ENCODE assay signal across 8 mouse cellular contexts in genomic region chr7:24890281-24891216, GRCm38 (mm10). TPM values are rescaled to one million over a fixed set of nuclear protein-coding genes. Genes with fewer than 3 reads are reported as not detected.
DNase-seq lines count a peak whose midpoint lies in the region; ATAC-seq and TF ChIP-seq lines count a peak whose summit lies in the region.

No protein-coding gene starts in this region.

- peak; percentile 51 for ATAC-seq in midbrain, embryonic 12.5 days (ENCODE audit: low FRiP score, low read depth)

- peak; percentile 98; the same call in 1 of the 2 replicates for TF ChIP-seq CTCF in small intestine, adult 2 months (IDR thresholded peaks at IDR 0.05; ENCODE audit: extremely low read depth, insufficient read length, insufficient replicate concordance, low read depth, low read length)

- H3K4me1 ChIP-seq in midbrain, embryonic 12.5 days, result peaks cover 25% of the 10 kb centered on the region
- peaks cover 2% of the 10 kb centered on the region; the same call in 1 of the 2 replicates for H3K4me1 ChIP-seq in small intestine, adult 2 months (ENCODE audit: control insufficient read depth, insufficient read depth, insufficient read length, low read length)

- 28% methylated on average over 10 of the region's 10 CpGs for WGBS in midbrain, embryonic 12.5 days
- 24% methylated on average over 10 of the region's 10 CpGs for WGBS in small intestine, adult 2 months

- no peak overlapping the region for H3K4me3 ChIP-seq in midbrain, embryonic 12.5 days
- no peak overlapping the region for H3K4me3 ChIP-seq in small intestine, adult 2 months (ENCODE audit: low read depth, low read length)

- peak; percentile 94 for DNase-seq in heart, adult 11 months
- DNase-seq in heart, postnatal 25 days (ENCODE audit: low spot score), result no peak
- DNase-seq in cerebellum, postnatal 36 days, result peak; percentile 69 to 76
- peak; percentile 75 for DNase-seq in gastrocnemius, adult 18-20 months (ENCODE audit: low spot score)
- DNase-seq in induced T-regulatory cell, adult 2 months (ENCODE audit: low read depth), result peak; percentile 92
- DNase-seq in left cerebral cortex, postnatal 4 days, result peak; percentile 71

- no peaks in the 10 kb centered on the region for H3K27me3 ChIP-seq in midbrain, embryonic 12.5 days
- no peaks in the 10 kb centered on the region for H3K27me3 ChIP-seq in small intestine, adult 2 months (ENCODE audit: control insufficient read depth, insufficient read depth, low read length)

- peaks cover 57% of the 10 kb centered on the region for H3K36me3 ChIP-seq in midbrain, embryonic 12.5 days
- peaks cover 42% of the 10 kb centered on the region for H3K36me3 ChIP-seq in small intestine, adult 2 months (ENCODE audit: control insufficient read depth, insufficient read depth, low read length)

- no peak overlapping the region for H3K4me2 ChIP-seq in midbrain, embryonic 12.5 days (replicated peaks)

- no peaks in the 10 kb centered on the region for H3K9me3 ChIP-seq in midbrain, embryonic 12.5 days

- no peak overlapping the region for H3K9ac ChIP-seq in midbrain, embryonic 12.5 days (replicated peaks)

- no peak overlapping the region for H3K27ac ChIP-seq in midbrain, embryonic 12.5 days (replicated peaks)
- H3K27ac ChIP-seq in small intestine, adult 2 months (ENCODE audit: insufficient read depth, low read depth, low read length), result no peak overlapping the region

- no peak for TF ChIP-seq POLR2A in small intestine, adult 2 months (IDR thresholded peaks at IDR 0.05; ENCODE audit: low read depth, low read length)

- intact Hi-C loops in heart, postnatal 25 days (cut with DNase I), result loop anchor here (1.0 to 2.0 kb wide), 3 partner anchors 14 to 76 kb away; no protein-coding TSS in a partner anchor
- intact Hi-C loops in left cerebral cortex, postnatal 4 days (cut with DNase I), result loop anchor here (5.0 kb wide), 1 partner anchor 77 kb away; no protein-coding TSS in a partner anchor

RNA-seq across cellular contexts. Expression of gene Rps19, which starts 6.4 kb away (rescaled TPM):
- 100 to 1,000 TPM; 493 to 532 TPM for total RNA-seq in heart, postnatal 25 days (2021)
- total RNA-seq in gastrocnemius, adult 18-20 months (2021), result 100 to 1,000 TPM; 312 to 357 TPM
- 1,000 to 10,000 TPM in 1 of 2 experiments, 100 to 1,000 TPM in 1; 915 to 1,028 TPM for total RNA-seq in left cerebral cortex, postnatal 4 days (2021)
- 1,467 and 1,476 TPM in 2 replicates for polyA plus RNA-seq in midbrain, embryonic 12.5 days (2016; fragmentation: Nextera tagmentation; extraction: Ambion mirVana)
- polyA plus RNA-seq in small intestine, adult 2 months (2012; rRNA removed), result 254 and 421 TPM in 2 replicates

RNA-seq across cellular contexts. Expression of gene Cd79a, which starts 6.6 kb away (rescaled TPM):
- total RNA-seq in heart, postnatal 25 days (2021), result 1 to 10 TPM in 1 of 2 experiments, under 1 TPM in 1; 0.96 to 2.0 TPM
- total RNA-seq in gastrocnemius, adult 18-20 months (2021), result under 1 TPM in 1 of 2 experiments, not detected in 1; 0.14 TPM
- total RNA-seq in left cerebral cortex, postnatal 4 days (2021), result under 1 TPM; 0.24 to 0.52 TPM
- polyA plus RNA-seq in midbrain, embryonic 12.5 days (2016; fragmentation: Nextera tagmentation; extraction: Ambion mirVana), result 0.31 and 0.36 TPM in 2 replicates
- 23.2 and 54.3 TPM in 2 replicates for polyA plus RNA-seq in small intestine, adult 2 months (2012; rRNA removed)

RNA-seq across cellular contexts. Expression of gene Arhgef1, which starts 12.2 kb away (rescaled TPM):
- 10 to 100 TPM; 47.8 to 51.8 TPM for total RNA-seq in heart, postnatal 25 days (2021)
- total RNA-seq in gastrocnemius, adult 18-20 months (2021), result 10 to 100 TPM; 21.0 to 23.8 TPM
- 100 to 1,000 TPM; 143 to 147 TPM for total RNA-seq in left cerebral cortex, postnatal 4 days (2021)
- polyA plus RNA-seq in midbrain, embryonic 12.5 days (2016; fragmentation: Nextera tagmentation; extraction: Ambion mirVana), result 78.6 and 79.4 TPM in 2 replicates
- 106 and 209 TPM in 2 replicates for polyA plus RNA-seq in small intestine, adult 2 months (2012; rRNA removed)

RNA-seq across cellular contexts. Expression of gene Dmrtc2, which starts 20.7 kb away (rescaled TPM):
- not detected for total RNA-seq in heart, postnatal 25 days (2021)
- total RNA-seq in gastrocnemius, adult 18-20 months (2021), result not detected
- total RNA-seq in left cerebral cortex, postnatal 4 days (2021), result not detected
- not detected in 2 replicates for polyA plus RNA-seq in midbrain, embryonic 12.5 days (2016; fragmentation: Nextera tagmentation; extraction: Ambion mirVana)
- polyA plus RNA-seq in small intestine, adult 2 months (2012; rRNA removed), result not detected in 2 replicates

RNA-seq across cellular contexts. Expression of gene Lypd4, which starts 20.8 kb away (rescaled TPM):
- total RNA-seq in heart, postnatal 25 days (2021), result not detected
- total RNA-seq in gastrocnemius, adult 18-20 months (2021), result not detected
- total RNA-seq in left cerebral cortex, postnatal 4 days (2021), result not detected
- not detected in 2 replicates for polyA plus RNA-seq in midbrain, embryonic 12.5 days (2016; fragmentation: Nextera tagmentation; extraction: Ambion mirVana)
- not detected in 2 replicates for polyA plus RNA-seq in small intestine, adult 2 months (2012; rRNA removed)
